Mouse (Mus musculus) liver, embryonic 12.5 days (tissue): Measurements from ENCODE around the gene Cideb. TPM values are rescaled to one million over a fixed set of nuclear protein-coding genes. Genes with fewer than 3 reads are reported as not detected.
"Not testable (repeated sequence)": the region's sequence is repeated elsewhere in the genome, so short reads cannot be mapped to it uniquely, and the experiment has no call there.

Experiments used
- ATAC-seq: fragments of 200-750 bp; cut with Nextera tagmentation; 2 replicates; pipeline ENCODE4 v1.8.0; 2017; ENCODE audit warnings: moderate number of reproducible peaks, mild to moderate bottlenecking, moderate library complexity
- H3K27ac ChIP-seq: fragments of 300-500 bp; sonication (generic); 2 replicates; pipeline ENCODE4 v1.5.1; 2016; ENCODE audit warnings: mild to moderate bottlenecking
- H3K27me3 ChIP-seq: fragments of 300-500 bp; sonication (generic); replicated peaks from 2 replicates; pipeline ENCODE4 v1.6.1; 2016; ENCODE audit warnings: mild to moderate bottlenecking, moderate library complexity
- H3K36me3 ChIP-seq: fragments of 300-500 bp; sonication (generic); 2 replicates; pipeline ENCODE4 v1.6.1; 2016; ENCODE audit warnings: mild to moderate bottlenecking, moderate library complexity
- H3K4me1 ChIP-seq: fragments of 300-500 bp; sonication (generic); 2 replicates; pipeline ENCODE4 v1.6.1; 2016
- H3K4me2 ChIP-seq: fragments of 300-500 bp; sonication (generic); 2 replicates; pipeline ENCODE4 v1.6.1; 2016; ENCODE audit warnings: mild to moderate bottlenecking, moderate library complexity
- H3K4me3 ChIP-seq: fragments of 300-500 bp; sonication (generic); 2 replicates; pipeline ENCODE4 v1.5.1; 2016; ENCODE audit warnings: mild to moderate bottlenecking, moderate library complexity
- H3K9ac ChIP-seq: fragments of 300-500 bp; sonication (generic); 2 replicates; pipeline ENCODE4 v1.6.1; 2016; ENCODE audit warnings: mild to moderate bottlenecking, moderate library complexity
- H3K9me3 ChIP-seq: fragments of 300-500 bp; sonication (generic); replicated peaks from 2 replicates; pipeline ENCODE4 v1.6.1; 2016; ENCODE audit warnings: mild to moderate bottlenecking, moderate library complexity
- WGBS: fragments of 180-500 bp; shearing (Covaris S2); methylation state at CpG from one replicate; pipeline ENCODE4 v1.1.7; 2016; ENCODE audit not compliant: insufficient replicate concordance; 5-methylcytosine and 5-hydroxymethylcytosine counted together
- polyA plus RNA-seq: library from polyadenylated mRNA; unstranded; fragments of >200 nt; fragmentation: Nextera tagmentation; extraction: Ambion mirVana; gene quantifications from 2 replicates; pipeline ENCODE4 v1.2.1, GENCODE M21; 2016

Cideb gene
- polyA plus RNA-seq, 1 experiment from 2014 or later, result 10.7 TPM

GRCm38 (mm10) chr14:55762001-55762821, 4.0 kb upstream of the Cideb start:
- Histone ChIP-seq H3K9ac (peak overlapping the region; percentile 74), H3K9me3 (no peaks in the 10 kb centered on the region), H3K4me3 (peak overlapping the region; percentile 59), H3K27me3 (peaks cover 62% of the 10 kb centered on the region), H3K27ac (peak overlapping the region; percentile 25), H3K36me3 (no peaks in the 10 kb centered on the region), H3K4me2 (peak overlapping the region; percentile 91), H3K4me1 (peaks cover 62% of the 10 kb centered on the region)
- ATAC-seq, result peak; percentile 34; the same call in 1 of the 2 replicates
- 2% methylated on average over 77 of the region's 77 CpGs for whole genome bisulfite sequencing

GRCm38 (mm10) chr14:55761163-55761562, 2.9 kb upstream of the Cideb start, which contains the start of gene Ltb4r2:
Gene Ltb4r2, plus strand, starts transcription at chr14:55761428.
- Histone ChIP-seq H3K4me2 (peak within 1 kb of the TSS; percentile 91), H3K9me3 (no peaks in the 10 kb centered on the region), H3K4me3 (peak within 1 kb of the TSS; percentile 59), H3K9ac (peak within 1 kb of the TSS; percentile 74), H3K4me1 (peaks cover 67% of the 10 kb centered on the region), H3K27ac (peak within 1 kb of the TSS; percentile 25; the same call in 1 of the 2 replicates), H3K36me3 (peaks cover 7% of the 10 kb centered on the region), H3K27me3 (peaks cover 54% of the 10 kb centered on the region)
- 72% methylated on average over 6 of the region's 6 CpGs for WGBS
- ATAC-seq, result no peak

GRCm38 (mm10) chr14:55760156-55760555, 1.9 kb upstream of the Cideb start:
- not testable (repeated sequence) for H3K9ac ChIP-seq, H3K27ac ChIP-seq, H3K9me3 ChIP-seq, H3K4me3 ChIP-seq, ATAC-seq
- WGBS, result 0% methylated on average over 6 of the region's 6 CpGs
- peaks cover 57% of the 10 kb centered on the region for H3K4me1 ChIP-seq
- peaks cover 17% of the 10 kb centered on the region for H3K36me3 ChIP-seq
- peaks cover 44% of the 10 kb centered on the region for H3K27me3 ChIP-seq
- peak overlapping the region; percentile 47 for H3K4me2 ChIP-seq

- H3K9ac ChIP-seq, result no peak overlapping the region; the same call in 1 of the 2 replicates
- 21% methylated on average over 6 of the region's 6 CpGs for WGBS
Measured at GRCm38 (mm10) chr14:55757566-55757965, 692 bp downstream of the Cideb start.

GRCm38 (mm10) chr14:55747051-55747847, 11.0 kb downstream of the Cideb start:
- 77% methylated on average over 10 of the region's 10 CpGs for WGBS

More at GRCm38 (mm10) chr14:55757566-55757965, 692 bp downstream of the Cideb start:
- Histone ChIP-seq H3K4me1 (peaks cover 37% of the 10 kb centered on the region), H3K27me3 (peaks cover 19% of the 10 kb centered on the region), H3K4me2 (peak overlapping the region; percentile 50), H3K4me3 (peak overlapping the region; percentile 29), H3K9me3 (no peaks in the 10 kb centered on the region), H3K27ac (peak overlapping the region; percentile 66; the same call in 1 of the 2 replicates), H3K36me3 (peaks cover 43% of the 10 kb centered on the region)
- peak; percentile 18; the same call in 1 of the 2 replicates for ATAC-seq

GRCm38 (mm10) chr14:55745861-55746237, 12.4 kb downstream of the Cideb start:
- 2% methylated on average over 31 of the region's 31 CpGs for WGBS
- Histone ChIP-seq H3K4me2 (peak overlapping the region; percentile 97), H3K27me3 (no peaks in the 10 kb centered on the region), H3K27ac (peak overlapping the region; percentile 83), H3K36me3 (peaks cover 53% of the 10 kb centered on the region), H3K9ac (peak overlapping the region; percentile 89), H3K9me3 (no peaks in the 10 kb centered on the region), H3K4me3 (peak overlapping the region; percentile 92), H3K4me1 (peaks cover 38% of the 10 kb centered on the region)
- no peak for ATAC-seq

More at GRCm38 (mm10) chr14:55747051-55747847, 11.0 kb downstream of the Cideb start:
- no peak for ATAC-seq
- Histone ChIP-seq H3K4me3 (peak overlapping the region; percentile 92), H3K27ac (no peak overlapping the region; the same call in 1 of the 2 replicates), H3K27me3 (no peaks in the 10 kb centered on the region), H3K9ac (peak overlapping the region; percentile 89), H3K36me3 (peaks cover 61% of the 10 kb centered on the region), H3K9me3 (no peaks in the 10 kb centered on the region), H3K4me1 (peaks cover 38% of the 10 kb centered on the region), H3K4me2 (peak overlapping the region; percentile 97)

GRCm38 (mm10) chr14:55745180-55745860, 12.9 kb downstream of the Cideb start, which contains the start of the genes Dhrs1 and Nop9:
Gene Dhrs1, minus strand, starts transcription at chr14:55745690.
Gene Nop9, plus strand, starts transcription at chr14:55745693.
- Histone ChIP-seq H3K27ac (peak within 1 kb of the TSS; percentile 83), H3K36me3 (peaks cover 53% of the 10 kb centered on the region), H3K4me3 (peak within 1 kb of the TSS; percentile 92), H3K4me2 (peak within 1 kb of the TSS; percentile 97), H3K27me3 (no peaks in the 10 kb centered on the region), H3K9ac (peak within 1 kb of the TSS; percentile 89), H3K9me3 (no peaks in the 10 kb centered on the region), H3K4me1 (peaks cover 38% of the 10 kb centered on the region)
- peak; percentile 87 for ATAC-seq
- WGBS, result 1% methylated on average over 47 of the region's 48 CpGs

- H3K9ac ChIP-seq, result no peak overlapping the region; the same call in 1 of the 2 replicates
- H3K27ac ChIP-seq, result no peak overlapping the region
- peak; percentile 50; the same call in 1 of the 2 replicates for ATAC-seq
- WGBS, result 20% methylated on average over 10 of the region's 10 CpGs
- peaks cover 38% of the 10 kb centered on the region for H3K4me1 ChIP-seq
- 0 out of 2 replicates have a peak overlapping the region, but pooled peaks have one; percentile 18 for H3K4me2 ChIP-seq
- peaks cover 51% of the 10 kb centered on the region for H3K36me3 ChIP-seq
- no peak overlapping the region for H3K4me3 ChIP-seq
- H3K27me3 ChIP-seq, result no peaks in the 10 kb centered on the region
- no peaks in the 10 kb centered on the region for H3K9me3 ChIP-seq
Measured at GRCm38 (mm10) chr14:55743711-55744110, 14.5 kb downstream of the Cideb start.

- Histone ChIP-seq H3K36me3 (peaks cover 30% of the 10 kb centered on the region), H3K9me3 (no peaks in the 10 kb centered on the region), H3K4me3 (no peak overlapping the region), H3K9ac (no peak overlapping the region), H3K4me1 (no peaks in the 10 kb centered on the region), H3K27me3 (peaks cover 4% of the 10 kb centered on the region; the same call in 1 of the 2 replicates), H3K4me2 (no peak overlapping the region), H3K27ac (no peak overlapping the region)
- WGBS, result 70% methylated on average over 9 of the region's 9 CpGs
- no peak for ATAC-seq
Measured at GRCm38 (mm10) chr14:55737086-55737687, 21.1 kb downstream of the Cideb start.

- ATAC-seq, result no peak
- H3K27ac ChIP-seq, result no peak overlapping the region
- H3K9me3 ChIP-seq, result no peaks in the 10 kb centered on the region
- no peak overlapping the region for H3K9ac ChIP-seq
- peaks cover 11% of the 10 kb centered on the region for H3K27me3 ChIP-seq
- no peak overlapping the region for H3K4me3 ChIP-seq
- no peak overlapping the region for H3K4me2 ChIP-seq
- no peaks in the 10 kb centered on the region for H3K4me1 ChIP-seq
- H3K36me3 ChIP-seq, result peaks cover 23% of the 10 kb centered on the region
- 63% methylated on average over 4 of the region's 4 CpGs for WGBS
Measured at GRCm38 (mm10) chr14:55735758-55736157, 22.5 kb downstream of the Cideb start.

- Histone ChIP-seq H3K4me3 (no peak overlapping the region), H3K4me1 (no peaks in the 10 kb centered on the region), H3K9ac (no peak overlapping the region), H3K27ac (no peak overlapping the region), H3K36me3 (peaks cover 19% of the 10 kb centered on the region), H3K4me2 (no peak overlapping the region), H3K9me3 (no peaks in the 10 kb centered on the region), H3K27me3 (peaks cover 15% of the 10 kb centered on the region)
- ATAC-seq, result no peak
- 56% methylated on average over 3 of the region's 3 CpGs for WGBS
Measured at GRCm38 (mm10) chr14:55735334-55735733, 22.9 kb downstream of the Cideb start.
